Mouse (Mus musculus) ES-Bruce4 (cell line): ENCODE data around the gene Zfp36.

Experiments
- CTCF ChIP-seq: IDR thresholded peaks from one replicate; pipeline ENCODE4 v1.8.1; 2011; ENCODE audit warnings: low read depth, low read length
- EP300 ChIP-seq: IDR thresholded peaks from 2 replicates; pipeline ENCODE4 v1.6.1; 2011; ENCODE audit warnings: low read depth, low read length; ENCODE audit not compliant: insufficient read depth
- POLR2A ChIP-seq: IDR thresholded peaks from one replicate; pipeline ENCODE4 v1.8.1; 2011; ENCODE audit warnings: low read length; ENCODE audit not compliant: insufficient read depth

- TF ChIP-seq CTCF (no peak), POLR2A (no peak), EP300 (no peak)
These were observed 1.2 kb upstream of the Zfp36 start for GRCm38 (mm10) chr7:28381017-28381790.
